Mouse (Mus musculus) mesoderm, embryonic 11.5 days (tissue): ENCODE measurements around the gene Aip.

Experiments
- DNase-seq: peaks from one replicate; pipeline ENCODE4 v3.0.0-alpha.2; 2012; ENCODE audit warnings: low read depth, low spot score

The Aip gene

GRCm38 (mm10) chr19:4113186-4113805 is 12.4 kb downstream of the Aip start:
- DNase-seq, result no peak

- no peak for DNase-seq
Observed at GRCm38 (mm10) chr19:4112063-4112960, 13.3 kb downstream of the Aip start.

- DNase-seq, result no peak
Observed at GRCm38 (mm10) chr19:4108535-4108934, 17.1 kb downstream of the Aip start.

DNA sequence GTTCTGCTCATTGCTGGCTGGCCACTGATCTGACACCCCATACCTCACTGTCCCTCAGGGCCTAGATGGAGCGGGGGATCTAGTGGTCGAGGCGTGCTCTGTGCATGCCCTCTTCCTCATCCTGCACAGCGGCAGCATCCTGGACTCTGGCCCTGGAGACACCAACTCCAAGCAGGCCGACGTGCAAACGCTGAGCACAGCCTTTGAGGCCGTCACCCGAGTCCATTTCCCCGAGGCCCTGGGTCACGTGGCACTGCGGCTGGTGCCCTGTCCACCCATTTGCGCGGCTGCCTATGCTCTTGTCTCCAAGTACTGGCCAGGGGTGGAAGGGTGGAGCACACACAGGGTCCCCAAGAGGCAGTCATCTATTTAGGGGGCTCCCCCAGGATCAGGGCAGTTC is 19.0 kb downstream of the Aip start:
- DNase-seq, result no peak

- DNase-seq, result no peak
Observed at GRCm38 (mm10) chr19:4104675-4105194, 20.9 kb downstream of the Aip start.

DNA sequence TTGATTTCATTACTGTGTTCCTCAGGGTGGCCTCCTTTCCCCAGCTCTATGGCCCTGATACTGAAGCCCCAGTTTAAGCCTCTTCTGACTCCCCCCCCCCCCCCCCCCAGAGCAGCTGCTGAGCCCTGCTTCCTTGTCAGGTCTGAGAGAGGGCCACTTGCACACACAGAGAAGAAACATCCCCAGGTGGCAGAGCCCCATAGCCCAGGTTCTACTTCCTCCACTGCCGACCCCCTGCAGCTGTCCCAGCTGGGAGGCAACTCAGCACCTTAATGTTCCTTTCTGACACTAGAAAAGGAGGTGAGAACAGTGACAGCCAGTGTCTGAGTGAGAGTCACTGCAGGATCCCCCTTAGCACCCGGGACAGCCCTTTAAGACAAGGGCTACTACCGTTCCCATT is 21.9 kb downstream of the Aip start:
- DNase-seq, result no peak

GRCm38 (mm10) chr19:4103294-4103693 is 22.4 kb downstream of the Aip start:
- DNase-seq, result no peak

DNA sequence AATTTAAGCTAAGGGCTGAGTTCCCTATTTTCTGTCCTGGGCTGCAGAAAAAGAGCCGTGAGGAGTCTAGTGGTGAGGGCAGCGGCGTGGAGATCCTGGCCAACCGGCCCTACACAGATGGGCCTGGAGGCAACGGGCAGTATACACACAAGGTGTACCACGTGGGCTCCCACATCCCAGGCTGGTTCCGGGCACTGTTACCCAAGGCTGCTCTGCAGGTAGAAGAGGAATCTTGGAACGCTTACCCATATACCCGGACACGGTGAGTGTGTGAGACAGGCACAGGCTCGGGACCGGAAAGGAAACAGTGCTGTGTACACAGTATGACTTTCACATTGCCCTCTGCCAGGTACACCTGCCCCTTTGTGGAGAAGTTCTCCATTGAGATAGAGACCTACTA is 23.0 kb downstream of the Aip start:
- no peak for DNase-seq

DNA sequence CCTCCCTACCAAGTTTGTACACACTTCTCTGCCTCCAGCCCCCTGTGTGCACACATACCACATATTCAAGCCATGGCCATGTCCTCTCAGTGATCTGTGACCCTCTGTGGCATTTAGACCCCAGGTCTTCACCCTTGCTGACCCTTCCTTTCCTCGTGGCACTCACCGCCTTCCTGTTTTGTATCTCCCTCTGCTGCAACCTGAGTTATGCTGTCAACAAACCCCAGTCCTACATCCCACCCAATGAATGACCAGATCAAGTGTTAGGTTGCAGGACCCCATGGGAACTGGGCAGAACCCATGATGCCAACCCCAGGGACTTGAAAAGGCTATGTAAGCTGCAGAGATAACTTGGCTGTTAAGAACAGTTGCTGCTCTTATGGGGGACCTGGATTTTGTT is 23.6 kb downstream of the Aip start:
- DNase-seq, result no peak

DNA sequence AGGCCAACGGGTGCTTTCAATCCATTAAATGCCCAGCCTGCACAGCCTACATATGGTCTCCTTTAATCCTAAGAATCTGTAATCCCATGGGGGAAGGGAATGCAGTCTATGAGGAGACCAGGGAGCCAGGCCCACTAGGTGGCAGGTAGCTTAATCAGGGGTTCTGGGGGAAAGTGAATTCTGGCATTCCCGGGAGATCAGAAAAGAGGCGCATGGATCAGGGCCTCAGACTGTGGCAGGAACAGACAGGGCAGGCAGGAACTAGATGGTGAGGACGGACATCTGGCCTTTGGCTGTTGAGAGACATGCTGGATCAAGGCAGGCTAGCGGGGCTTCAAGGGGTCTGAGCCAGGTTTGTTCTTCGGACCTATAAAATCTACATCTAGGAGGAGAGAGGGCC is 24.2 kb downstream of the Aip start:
- no peak for DNase-seq

DNA sequence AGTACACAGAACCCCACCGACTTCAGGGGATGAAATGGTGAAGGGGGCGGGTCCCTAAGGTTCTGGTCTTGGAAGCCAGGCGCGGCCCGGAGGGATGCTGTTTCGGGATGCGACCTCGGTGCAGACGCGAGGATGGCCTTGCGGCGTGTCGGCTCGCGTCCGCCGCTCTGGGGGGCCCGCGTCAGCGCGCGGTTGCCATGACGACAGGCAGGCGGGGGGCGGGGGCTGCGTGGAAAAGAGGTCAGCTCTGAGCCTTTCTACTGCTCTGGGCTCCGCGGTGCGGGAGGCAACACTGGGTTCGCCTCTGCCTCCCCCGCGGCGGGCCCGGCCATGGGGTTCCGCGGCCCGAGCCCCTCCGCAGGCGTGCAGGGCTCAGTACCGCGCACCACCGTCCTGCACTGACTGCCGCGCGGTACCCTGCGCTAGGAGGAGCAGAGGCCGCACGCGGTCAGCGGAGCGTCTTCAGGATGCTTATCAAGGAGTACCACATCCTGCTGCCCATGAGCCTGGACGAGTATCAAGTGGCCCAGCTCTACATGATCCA is 24.9 kb downstream of the Aip start:
- DNase-seq, result peak; percentile 56

GRCm38 (mm10) chr19:4099837-4100717 is 25.6 kb downstream of the Aip start, which contains the start of gene Pitpnm1:
Pitpnm1 (plus strand) TSS chr19:4099998.
- peak; percentile 30 for DNase-seq

DNA sequence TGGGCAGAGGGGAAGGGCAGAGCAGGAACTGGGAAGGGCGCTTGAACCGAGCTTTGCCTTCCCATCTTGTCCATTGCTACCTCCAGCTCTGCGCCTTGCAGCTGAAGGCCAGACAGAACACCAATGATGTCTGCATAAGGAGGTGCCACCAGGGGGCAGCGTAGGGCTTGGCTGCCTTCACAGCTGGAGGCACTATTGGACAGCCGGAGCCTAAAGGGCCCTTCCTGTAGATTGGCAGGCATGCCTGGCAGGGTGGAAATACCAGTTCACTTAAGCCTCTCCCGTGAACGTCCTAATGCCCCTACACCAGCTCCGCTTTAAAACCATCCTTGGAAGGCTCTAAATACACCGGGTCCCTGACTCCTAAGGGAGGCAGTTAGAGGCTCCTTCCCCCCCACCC is 26.6 kb downstream of the Aip start:
- peak; percentile 91 for DNase-seq

GRCm38 (mm10) chr19:4098426-4098825 is 27.2 kb downstream of the Aip start:
- DNase-seq, result no peak

GRCm38 (mm10) chr19:4097441-4097825 is 28.2 kb downstream of the Aip start:
- no peak for DNase-seq

- DNase-seq, result peak; percentile 99
Observed at GRCm38 (mm10) chr19:4096642-4097440, 28.8 kb downstream of the Aip start, which contains the start of gene Cdk2ap2. Cdk2ap2 (plus strand) TSS chr19:4097182.

- no peak for DNase-seq
Observed at GRCm38 (mm10) chr19:4095802-4096201, 29.9 kb downstream of the Aip start.

- DNase-seq, result no peak
Observed at GRCm38 (mm10) chr19:4094774-4095303, 30.8 kb downstream of the Aip start.

GRCm38 (mm10) chr19:4094348-4094747 is 31.3 kb downstream of the Aip start:
- DNase-seq, result no peak

DNA sequence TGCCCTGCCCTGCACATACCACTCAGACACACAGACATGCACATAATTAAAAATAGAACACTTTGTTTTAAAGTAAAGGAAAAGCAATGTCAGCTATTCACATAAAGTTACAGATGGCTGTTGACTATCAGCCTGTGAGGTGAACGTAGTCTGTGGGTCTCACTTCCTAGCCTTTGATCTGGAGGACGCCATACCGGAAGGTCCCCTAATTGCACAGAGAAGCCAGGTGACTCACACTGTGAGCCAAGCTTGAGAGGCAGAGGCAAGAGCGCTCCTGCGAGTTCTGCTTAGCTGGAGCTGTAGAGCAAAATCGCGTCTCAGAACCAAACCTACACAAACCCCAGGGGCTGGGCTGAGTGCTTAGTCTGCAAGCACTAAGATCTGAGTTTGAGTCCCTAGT is 31.9 kb downstream of the Aip start:
- DNase-seq, result no peak
